In genomic region chr3:51559594-51560450, GRCm38 (mm10) we compare ENCODE assay signal across 8 mouse cellular contexts. TPM values are rescaled to one million over a fixed set of nuclear protein-coding genes. Genes with fewer than 3 reads are reported as not detected.
DNase-seq lines count a peak whose midpoint lies in the region; ATAC-seq and TF ChIP-seq lines count a peak whose summit lies in the region.

No protein-coding gene starts in this region.

- H3K4me1 ChIP-seq in ES-E14 (ENCODE audit: control insufficient read depth in 2 of 2, insufficient read depth in 2 of 2, low read length in 2 of 2, poor library complexity in 1 of 2), result peaks cover 2 to 3% of the 10 kb centered on the region in 2 experiments; a peak in 3 of 4 replicates
- peaks cover 36% of the 10 kb centered on the region for H3K4me1 ChIP-seq in forebrain, embryonic 15.5 days
- peaks cover 6% of the 10 kb centered on the region; the same call in 1 of the 2 replicates for H3K4me1 ChIP-seq in lung, embryonic 16.5 days (replicated peaks; ENCODE audit: control insufficient read depth, insufficient read depth, low read length)

- under 1% methylated on average over 78 of the region's 80 CpGs for WGBS in forebrain, embryonic 15.5 days
- under 1% methylated on average over 62 of the region's 80 CpGs for whole genome bisulfite sequencing in lung, embryonic 16.5 days

- peak; percentile 77 for ATAC-seq in forebrain, embryonic 15.5 days (replicated peaks)
- ATAC-seq in lung, embryonic 16.5 days (ENCODE audit: low read depth), result peak; percentile 61

- peak overlapping the region; percentile 91 for H3K9ac ChIP-seq in ES-E14 (ENCODE audit: insufficient read depth, low read depth, low read length, poor library complexity, severe bottlenecking)
- H3K9ac ChIP-seq in forebrain, embryonic 15.5 days (replicated peaks), result peak overlapping the region; percentile 88
- peak overlapping the region; percentile 92 for H3K9ac ChIP-seq in lung, embryonic 16.5 days (ENCODE audit: low read length)

- peak overlapping the region; percentile 80 to 90 for H3K4me3 ChIP-seq in ES-E14 (ENCODE audit: insufficient read depth in 1 of 2, low read depth in 1 of 2, low read length in 2 of 2, poor library complexity in 1 of 2, severe bottlenecking in 1 of 2)
- peak overlapping the region; percentile 87 for H3K4me3 ChIP-seq in forebrain, embryonic 15.5 days
- peak overlapping the region; percentile 82 for H3K4me3 ChIP-seq in lung, embryonic 16.5 days (ENCODE audit: low read length)

- peak overlapping the region; percentile 17; the same call in 1 of the 2 replicates for H3K27ac ChIP-seq in ES-E14 (ENCODE audit: insufficient read depth, low read depth, low read length, poor library complexity, severe bottlenecking)
- H3K27ac ChIP-seq in forebrain, embryonic 15.5 days (replicated peaks), result peak overlapping the region; percentile 97
- peak overlapping the region; percentile 81 for H3K27ac ChIP-seq in lung, embryonic 16.5 days (ENCODE audit: low read length)

- no peaks in the 10 kb centered on the region for H3K9me3 ChIP-seq in ES-E14 (ENCODE audit: control insufficient read depth, insufficient read depth, low read depth, low read length)
- no peaks in the 10 kb centered on the region for H3K9me3 ChIP-seq in forebrain, embryonic 15.5 days
- H3K9me3 ChIP-seq in lung, embryonic 16.5 days (ENCODE audit: control insufficient read depth, low read length), result no peaks in the 10 kb centered on the region

- in situ Hi-C loops in ES-E14 (cut with MboI; ENCODE audit: low sequenced_read_pairs in 2 of 2, unreplicated experiment in 2 of 2), result no loop called here

- no peaks in the 10 kb centered on the region for H3K27me3 ChIP-seq in forebrain, embryonic 15.5 days
- no peaks in the 10 kb centered on the region for H3K27me3 ChIP-seq in lung, embryonic 16.5 days (ENCODE audit: control insufficient read depth, insufficient read depth, low read depth, low read length)

- H3K4me2 ChIP-seq in forebrain, embryonic 15.5 days (replicated peaks), result peak overlapping the region; percentile 97
- H3K4me2 ChIP-seq in lung, embryonic 16.5 days (ENCODE audit: low read depth, low read length), result peak overlapping the region; percentile 98

- peak; percentile 58 for DNase-seq in ES-E14 (ENCODE audit: low read depth, low spot score)
- DNase-seq in cerebellum, adult 11 months, result peak; percentile 79
- peak; percentile 82 for DNase-seq in heart, postnatal 25 days (ENCODE audit: low spot score)
- peak; percentile 72 to 79 for DNase-seq in layer of hippocampus, adult 8-10 months (ENCODE audit: low spot score in 2 of 2)
- DNase-seq in ovary, postnatal 10 days (ENCODE audit: low spot score), result peak; percentile 61
- peak; percentile 96 for DNase-seq in thymus, postnatal 14 days

- intact Hi-C loops in heart, postnatal 25 days (cut with DNase I), result no loop called here

- no peaks in the 10 kb centered on the region for H3K36me3 ChIP-seq in ES-E14 (ENCODE audit: control insufficient read depth, insufficient read depth, low read length, poor library complexity, severe bottlenecking)
- H3K36me3 ChIP-seq in forebrain, embryonic 15.5 days, result no peaks in the 10 kb centered on the region
- H3K36me3 ChIP-seq in lung, embryonic 16.5 days (ENCODE audit: control insufficient read depth, insufficient read depth, low read length), result no peaks in the 10 kb centered on the region

TF ChIP-seq in ES-E14, 5 proteins besides CTCF, POLR2A, EP300 and RAD21:
- TF ChIP-seq MAFK (IDR thresholded peaks at IDR 0.05; ENCODE audit: insufficient read depth, low read depth, low read length) (no peak), ZNF384 (IDR thresholded peaks at IDR 0.05; ENCODE audit: low read depth, low read length) (peak; percentile 95), HCFC1 (IDR thresholded peaks at IDR 0.05; ENCODE audit: borderline replicate concordance, insufficient read depth, low read length) (peak; percentile 54; the same call in 1 of the 2 replicates)

RNA-seq across cellular contexts. Expression of gene Setd7, which starts 0.9 kb away (rescaled TPM):
- total RNA-seq in ES-E14 (2012; rRNA removed), result 14.0 and 17.5 TPM in 2 replicates
- 4.4 and 5.5 TPM in 2 replicates for polyA plus RNA-seq in forebrain, embryonic 15.5 days (2015; fragmentation: Nextera tagmentation; extraction: Ambion mirVana)
- total RNA-seq in heart, postnatal 25 days (2021), result 10 to 100 TPM; 55.4 to 64.8 TPM
- total RNA-seq in layer of hippocampus, adult 8-10 months (2022), result 100 to 1,000 TPM; 108 to 152 (median 132) TPM
- 2.5 and 3.5 TPM in 2 replicates for polyA plus RNA-seq in lung, embryonic 16.5 days (2015; fragmentation: Nextera tagmentation; extraction: Ambion mirVana)

Comparison
In these comparisons a context has a peak if more than half of its experiments do, and no peak if none do; other contexts are left out.
1. Peak in every context shown above with its lines: DNase-seq, ATAC-seq, H3K4me3 ChIP-seq and H3K27ac ChIP-seq.
2. H3K27ac ChIP-seq: peak in every context shown above with its lines; median percentile 97 in forebrain, embryonic 15.5 days; 81 in lung, embryonic 16.5 days; 17 in ES-E14.